Mouse (Mus musculus): Measurements from ENCODE around the gene Gtf2h2. TPM values are rescaled to one million over a fixed set of nuclear protein-coding genes. Genes with fewer than 3 reads are reported as not detected.
A peak's percentile ranks its signal among the peaks of the same experiment; 100 is the strongest.
"Not testable (repeated sequence)": the region's sequence is repeated elsewhere in the genome, so short reads cannot be mapped to it uniquely, and the experiment has no call there.

Gene Gtf2h2
- polyA plus RNA-seq, 1 experiment = 17.0 TPM

DNA sequence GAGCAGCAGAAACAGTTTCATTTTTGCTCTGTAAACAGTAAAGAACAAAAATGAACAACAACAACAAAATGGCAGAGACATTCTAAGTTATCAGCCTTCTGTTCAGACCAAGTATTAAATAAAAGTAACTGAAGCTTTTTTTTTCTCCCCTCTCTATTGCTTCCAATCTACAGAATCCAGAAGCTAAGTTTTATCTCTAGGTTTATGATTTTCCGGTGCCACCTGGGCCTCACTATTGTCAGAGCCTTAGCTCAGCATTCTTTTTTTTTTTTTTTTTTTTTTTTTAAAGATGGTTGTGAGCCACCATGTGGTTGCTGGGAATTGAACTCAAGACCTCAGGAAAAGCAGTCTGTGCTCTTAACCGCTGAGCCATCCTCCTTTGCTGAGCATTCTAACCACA is 20.4 kb upstream of the Gtf2h2 start:
- Histone ChIP-seq H3K4me1 (ENCODE audit: control insufficient read depth, insufficient read depth, insufficient read length) (no peaks in the 10 kb centered on the region), H3K27ac (ENCODE audit: insufficient read depth, low read length) (no peak overlapping the region), H3K36me3 (ENCODE audit: control insufficient read depth, insufficient read depth, low read length) (no peaks in the 10 kb centered on the region), H3K4me3 (ENCODE audit: extremely low read depth, insufficient read depth, insufficient read length) (no peak overlapping the region), H3K27me3 (ENCODE audit: control insufficient read depth, insufficient read depth, low read length) (no peaks in the 10 kb centered on the region)
- WGBS = 89% methylated on average over 2 of the region's 2 CpGs
- TF ChIP-seq CTCF (IDR thresholded peaks at IDR 0.05; ENCODE audit: extremely low read depth, insufficient read depth, insufficient read length, insufficient replicate concordance) (no peak), POLR2A (IDR thresholded peaks at IDR 0.05; ENCODE audit: low read depth, low read length) (no peak)
- no peak for DNase-seq (ENCODE audit: low read depth in 1 of 2, low spot score in 2 of 2)

DNA sequence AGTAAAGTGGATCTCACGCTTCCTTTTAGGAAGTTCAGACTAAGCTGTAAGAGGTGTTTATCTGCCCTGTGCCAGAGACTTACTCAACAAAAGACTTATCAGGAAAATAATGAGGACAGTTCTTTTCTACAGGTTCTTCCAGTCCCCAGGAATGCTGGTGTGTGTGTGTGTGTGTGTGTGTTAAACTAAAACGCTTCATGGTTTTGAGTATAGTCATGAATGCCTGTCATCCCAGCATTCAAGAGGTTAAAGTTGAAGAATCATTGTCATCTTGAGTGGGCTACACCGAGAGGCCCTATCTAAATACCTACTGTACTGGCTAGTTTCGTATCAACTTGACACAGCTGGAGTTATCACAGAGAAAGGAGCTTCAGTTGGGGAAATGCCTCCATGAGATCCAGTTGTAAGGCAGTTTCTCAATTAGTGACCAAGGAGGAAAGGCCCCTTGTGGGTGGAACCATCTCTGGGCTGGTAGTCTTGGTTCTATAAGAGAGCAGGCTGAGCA is 19.5 kb upstream of the Gtf2h2 start:
- Histone ChIP-seq H3K27ac (ENCODE audit: insufficient read depth, low read length) (no peak overlapping the region), H3K4me3 (ENCODE audit: extremely low read depth, insufficient read depth, insufficient read length) (no peak overlapping the region), H3K4me1 (ENCODE audit: control insufficient read depth, insufficient read depth, insufficient read length) (no peaks in the 10 kb centered on the region), H3K27me3 (ENCODE audit: control insufficient read depth, insufficient read depth, low read length) (no peaks in the 10 kb centered on the region), H3K36me3 (ENCODE audit: control insufficient read depth, insufficient read depth, low read length) (no peaks in the 10 kb centered on the region)
- WGBS = 83% methylated on average over 4 of the region's 4 CpGs
- TF ChIP-seq CTCF (IDR thresholded peaks at IDR 0.05; ENCODE audit: extremely low read depth, insufficient read depth, insufficient read length, insufficient replicate concordance) (no peak), POLR2A (IDR thresholded peaks at IDR 0.05; ENCODE audit: low read depth, low read length) (no peak)
- no peak for DNase-seq (ENCODE audit: low read depth in 1 of 2, low spot score in 2 of 2)

DNA sequence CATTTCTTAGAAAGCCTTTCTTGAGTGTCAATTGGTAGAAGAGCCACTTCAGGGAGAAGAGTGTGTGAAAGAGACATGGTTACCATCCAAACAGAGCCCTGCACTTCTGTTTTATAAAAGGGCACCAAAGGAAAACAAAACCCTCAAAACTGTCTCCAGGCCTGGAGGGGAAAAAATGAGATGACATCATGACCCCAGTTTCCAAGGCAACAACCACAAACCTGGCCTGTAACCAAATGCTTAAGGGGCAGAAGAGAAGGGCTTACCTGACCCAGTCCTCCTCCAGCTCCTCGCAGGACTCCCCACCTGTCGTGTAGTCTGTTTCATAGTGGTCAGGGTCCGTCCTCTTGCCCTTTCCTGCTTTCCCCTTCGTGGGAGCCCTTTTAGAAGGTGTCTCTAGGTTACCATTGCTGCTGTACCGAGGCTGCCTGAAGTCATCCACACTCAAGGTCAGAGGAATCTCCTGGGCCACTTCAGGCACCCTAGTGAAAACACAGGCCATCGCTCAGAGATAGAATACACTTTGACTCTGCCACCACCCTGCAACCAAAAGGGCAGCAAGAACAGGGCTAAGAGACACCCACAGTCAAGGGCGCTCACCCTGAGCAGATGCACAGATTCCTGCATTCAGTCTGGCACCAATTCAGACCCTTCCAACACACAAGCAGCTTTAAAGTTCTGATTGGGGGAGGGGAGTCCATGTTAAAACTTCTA is 18.9 kb upstream of the Gtf2h2 start:
- H3K4me1 ChIP-seq (ENCODE audit: control insufficient read depth, insufficient read depth, insufficient read length) = no peaks in the 10 kb centered on the region
- no peaks in the 10 kb centered on the region for H3K36me3 ChIP-seq (ENCODE audit: control insufficient read depth, insufficient read depth, low read length)
- H3K4me3 ChIP-seq (ENCODE audit: extremely low read depth, insufficient read depth, insufficient read length) = no peak overlapping the region
- DNase-seq (ENCODE audit: low read depth in 1 of 2, low spot score in 2 of 2) = no peak
- TF ChIP-seq CTCF (IDR thresholded peaks at IDR 0.05; ENCODE audit: extremely low read depth, insufficient read depth, insufficient read length, insufficient replicate concordance) (no peak), POLR2A (IDR thresholded peaks at IDR 0.05; ENCODE audit: low read depth, low read length) (no peak)
- H3K27me3 ChIP-seq (ENCODE audit: control insufficient read depth, insufficient read depth, low read length) = no peaks in the 10 kb centered on the region
- H3K27ac ChIP-seq (ENCODE audit: insufficient read depth, low read length) = no peak overlapping the region
- 57% methylated on average over 7 of the region's 7 CpGs for WGBS

DNA sequence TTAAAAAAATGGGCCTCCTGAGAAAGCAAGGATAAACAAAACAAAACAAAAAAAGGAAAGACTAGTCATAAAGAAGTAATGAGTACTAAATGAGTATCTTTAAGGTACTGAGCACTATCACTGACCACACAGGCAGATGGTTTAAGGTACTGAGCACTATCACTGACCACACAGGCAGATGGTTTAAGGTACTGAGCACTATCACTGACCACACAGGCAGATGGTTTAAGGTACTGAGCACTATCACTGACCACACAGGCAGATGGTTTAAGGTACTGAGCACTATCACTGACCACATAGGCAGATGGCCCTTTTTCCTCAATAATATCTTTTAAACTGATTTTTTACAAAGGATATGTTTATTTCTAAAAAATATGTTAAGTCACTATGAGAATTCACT is 7.2 kb upstream of the Gtf2h2 start:
- H3K4me1 ChIP-seq (ENCODE audit: control insufficient read depth, insufficient read depth, insufficient read length); H3K27me3 ChIP-seq (ENCODE audit: control insufficient read depth, insufficient read depth, low read length); H3K4me3 ChIP-seq (ENCODE audit: extremely low read depth, insufficient read depth, insufficient read length); H3K36me3 ChIP-seq (ENCODE audit: control insufficient read depth, insufficient read depth, low read length); H3K27ac ChIP-seq (ENCODE audit: insufficient read depth, low read length); DNase-seq (ENCODE audit: low read depth in 1 of 2, low spot score in 2 of 2): not testable (repeated sequence)

DNA sequence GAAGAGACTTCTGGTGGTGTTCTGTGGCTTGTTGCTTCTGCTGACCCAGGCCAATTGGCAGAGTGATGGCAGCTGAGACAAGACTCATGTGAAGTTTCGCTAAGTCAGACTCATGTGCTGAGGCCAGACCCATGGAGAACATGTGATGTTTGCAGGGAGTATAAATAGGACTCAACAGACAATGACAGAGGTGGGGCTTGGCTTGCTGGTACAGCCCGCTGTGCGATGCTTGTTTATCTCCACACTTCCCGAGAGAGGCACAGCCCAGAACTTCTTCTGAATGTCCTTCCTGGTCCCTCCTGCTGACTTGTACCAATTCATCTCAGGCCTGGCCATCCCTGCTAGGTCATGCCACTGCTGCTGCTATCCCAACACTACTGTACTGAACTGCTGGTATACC is 3.0 kb upstream of the Gtf2h2 start:
- DNase-seq (ENCODE audit: low read depth in 1 of 2, low spot score in 2 of 2) = no peak
- Histone ChIP-seq H3K4me3 (ENCODE audit: extremely low read depth, insufficient read depth, insufficient read length) (no peak overlapping the region), H3K4me1 (ENCODE audit: control insufficient read depth, insufficient read depth, insufficient read length) (no peaks in the 10 kb centered on the region), H3K27me3 (ENCODE audit: control insufficient read depth, insufficient read depth, low read length) (no peaks in the 10 kb centered on the region; the same call in 1 of the 2 replicates), H3K27ac (ENCODE audit: insufficient read depth, low read length) (no peak overlapping the region), H3K36me3 (ENCODE audit: control insufficient read depth, insufficient read depth, low read length) (no peaks in the 10 kb centered on the region)
- TF ChIP-seq POLR2A (IDR thresholded peaks at IDR 0.05; ENCODE audit: low read depth, low read length) (no peak), CTCF (IDR thresholded peaks at IDR 0.05; ENCODE audit: extremely low read depth, insufficient read depth, insufficient read length, insufficient replicate concordance) (no peak)
- WGBS = 86% methylated on average over 4 of the region's 4 CpGs

DNA sequence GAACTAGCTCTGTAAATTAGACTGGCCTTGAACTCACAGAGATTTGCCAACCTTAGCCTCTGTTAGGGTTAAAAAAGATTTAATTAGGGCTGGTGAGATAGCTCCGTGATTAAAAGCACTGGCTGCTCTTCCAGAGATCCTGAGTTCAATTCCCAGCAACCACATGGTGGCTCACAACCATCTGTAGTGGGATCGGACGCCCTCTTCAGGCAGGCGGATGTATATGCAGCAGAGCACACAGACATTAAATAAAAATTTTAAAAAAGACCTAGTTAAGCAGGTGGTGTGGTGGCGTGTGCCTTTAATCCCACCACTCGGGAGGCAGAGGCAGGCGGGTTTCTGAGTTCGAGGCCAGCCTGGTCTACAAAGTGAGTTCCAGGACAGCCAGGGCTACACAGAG is 2.0 kb upstream of the Gtf2h2 start:
- not testable (repeated sequence) for H3K27me3 ChIP-seq (ENCODE audit: control insufficient read depth, insufficient read depth, low read length); H3K4me1 ChIP-seq (ENCODE audit: control insufficient read depth, insufficient read depth, insufficient read length); DNase-seq (ENCODE audit: low read depth in 1 of 2, low spot score in 2 of 2); H3K4me3 ChIP-seq (ENCODE audit: extremely low read depth, insufficient read depth, insufficient read length); H3K36me3 ChIP-seq (ENCODE audit: control insufficient read depth, insufficient read depth, low read length); H3K27ac ChIP-seq (ENCODE audit: insufficient read depth, low read length)
- WGBS = 78% methylated on average over 8 of the region's 8 CpGs

DNA sequence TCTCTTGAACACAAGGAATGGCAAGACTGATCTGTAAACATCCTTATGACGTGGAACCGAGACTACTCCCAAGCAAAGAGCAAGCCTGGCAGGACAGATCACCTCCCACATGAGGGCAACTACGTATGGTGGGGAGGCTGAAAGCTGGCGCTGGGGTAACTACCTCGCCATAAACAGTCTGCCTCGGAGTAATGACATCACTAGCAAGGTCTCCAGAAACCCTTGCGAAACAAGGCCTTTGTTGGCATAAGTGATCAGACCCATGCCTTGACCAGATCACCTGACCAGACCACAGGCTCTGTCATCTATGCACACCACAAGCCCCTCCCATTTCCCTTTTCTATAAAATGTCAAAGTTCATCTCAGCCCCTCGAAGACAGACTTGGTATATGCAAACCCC is 934 bp upstream of the Gtf2h2 start:
- DNase-seq (ENCODE audit: low read depth in 1 of 2, low spot score in 2 of 2) = peak in 1 of 2 experiments; percentile 3
- H3K36me3 ChIP-seq (ENCODE audit: control insufficient read depth, insufficient read depth, low read length) = peaks cover 4% of the 10 kb centered on the region
- no peaks in the 10 kb centered on the region; the same call in 1 of the 2 replicates for H3K27me3 ChIP-seq (ENCODE audit: control insufficient read depth, insufficient read depth, low read length)
- H3K4me3 ChIP-seq (ENCODE audit: extremely low read depth, insufficient read depth, insufficient read length) = no peak overlapping the region
- H3K27ac ChIP-seq (ENCODE audit: insufficient read depth, low read length) = no peak overlapping the region
- TF ChIP-seq POLR2A (IDR thresholded peaks at IDR 0.05; ENCODE audit: low read depth, low read length) (no peak), CTCF (IDR thresholded peaks at IDR 0.05; ENCODE audit: extremely low read depth, insufficient read depth, insufficient read length, insufficient replicate concordance) (no peak)
- WGBS = 58% methylated on average over 8 of the region's 8 CpGs
- no peaks in the 10 kb centered on the region for H3K4me1 ChIP-seq (ENCODE audit: control insufficient read depth, insufficient read depth, insufficient read length)

All from spleen, adult 2 months (tissue).